Mouse (Mus musculus): Measurements from ENCODE around the gene Mks1. TPM values are rescaled to one million over a fixed set of nuclear protein-coding genes. Genes with fewer than 3 reads are reported as not detected.

The Mks1 gene
- total RNA-seq, 2 experiments from 2014 or later = 2.6 to 4.8 TPM

- ATAC-seq (ENCODE audit: poor library complexity, severe bottlenecking) = no peak
These were observed 18.8 kb downstream of the Mks1 start for GRCm38 (mm10) chr11:87871766-87872165.

DNA sequence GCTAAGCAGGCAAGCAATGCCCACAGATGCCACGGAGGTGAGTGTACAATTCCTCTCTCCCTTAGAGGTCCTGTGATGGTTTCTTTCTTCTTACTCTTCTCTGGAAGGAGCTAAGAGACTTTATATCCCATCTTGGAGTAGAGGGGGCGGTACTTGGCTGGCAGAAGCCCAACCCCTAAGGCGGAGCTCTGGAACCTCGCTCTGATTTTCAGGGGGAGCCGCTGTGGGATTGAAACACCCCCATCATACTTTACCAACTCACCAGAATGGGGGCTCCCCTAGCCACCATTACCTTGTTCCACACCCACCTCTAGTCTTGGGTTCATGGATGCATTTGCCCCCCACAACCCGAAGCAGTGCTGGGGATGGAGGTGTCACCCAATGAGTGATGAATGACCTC, 22.4 kb downstream of the Mks1 start, which contains the start of gene Epx:
TSS of gene Epx (minus strand) at position 101 of the 400 bp plus-strand sequence.
- no peak for ATAC-seq (ENCODE audit: poor library complexity, severe bottlenecking)

- no peak for ATAC-seq (ENCODE audit: poor library complexity, severe bottlenecking)
These were observed 26.8 kb downstream of the Mks1 start for GRCm38 (mm10) chr11:87879826-87880225.

DNA sequence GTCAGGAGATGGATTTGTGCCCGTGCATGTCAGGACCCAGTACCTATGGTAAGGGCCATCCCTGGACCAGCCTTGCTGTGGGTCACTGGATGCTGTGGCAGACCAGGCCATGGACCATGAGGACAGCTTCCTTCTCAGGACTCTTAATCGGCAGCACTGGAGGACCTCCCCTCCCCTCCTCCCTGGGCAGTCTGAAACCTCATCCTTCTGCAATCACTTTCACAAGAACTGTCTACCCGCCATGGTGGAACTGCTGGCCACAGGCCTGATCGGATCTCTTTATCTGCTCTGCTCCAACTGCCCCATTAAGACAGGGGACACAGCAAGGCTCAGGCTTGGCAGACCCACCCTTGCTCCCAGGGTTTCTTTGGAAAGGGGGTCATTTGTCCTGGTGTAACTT, 28.7 kb downstream of the Mks1 start:
- peak; percentile 75 for ATAC-seq (ENCODE audit: poor library complexity, severe bottlenecking)

- peak; percentile 50; the same call in 1 of the 2 replicates for ATAC-seq (ENCODE audit: poor library complexity, severe bottlenecking)
These were observed 30.5 kb downstream of the Mks1 start for GRCm38 (mm10) chr11:87883493-87883892.

DNA sequence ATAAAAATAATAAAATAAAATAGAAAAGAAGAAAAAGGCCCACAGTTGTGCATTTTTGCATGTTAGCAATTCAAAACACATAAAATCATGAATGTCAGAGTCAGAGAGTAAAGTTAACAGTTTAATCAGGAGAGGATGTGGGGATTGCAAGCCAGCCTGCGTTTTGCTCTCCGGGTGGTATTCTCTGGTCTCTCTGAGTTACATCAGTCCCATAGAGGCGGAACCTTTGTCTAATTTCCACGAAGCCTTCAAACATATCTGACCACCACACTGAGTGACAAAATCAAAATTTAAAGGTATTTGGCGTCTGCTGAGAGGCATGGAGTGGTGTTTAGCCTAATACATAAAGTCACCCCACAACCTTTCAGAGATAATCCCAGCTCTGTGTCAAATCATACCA, 31.8 kb downstream of the Mks1 start:
- ATAC-seq (ENCODE audit: poor library complexity, severe bottlenecking) = no peak

DNA sequence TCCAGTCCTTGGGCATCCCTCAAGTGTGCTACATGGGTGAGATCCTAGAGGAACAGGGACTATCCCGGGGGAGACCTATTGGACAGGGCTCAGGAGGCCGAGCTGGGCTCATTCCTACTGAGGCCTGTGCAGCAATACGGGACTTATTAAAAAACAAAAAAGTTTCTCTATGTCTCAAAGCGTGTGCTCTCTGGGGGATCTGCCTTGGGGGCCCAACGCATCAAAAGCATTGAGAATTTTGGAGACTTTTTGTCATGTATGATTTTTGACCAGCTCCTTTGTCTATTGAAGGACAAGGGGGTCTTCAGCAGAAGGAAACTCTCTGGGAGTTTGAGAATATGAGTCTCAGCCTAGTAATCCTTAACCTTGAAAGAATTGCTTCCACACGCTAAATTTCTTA, 39.2 kb downstream of the Mks1 start, which contains the start of gene Olfr462:
TSS of gene Olfr462 (minus strand) at position 101 of the 400 bp plus-strand sequence.
- no peak for ATAC-seq (ENCODE audit: poor library complexity, severe bottlenecking)

GRCm38 (mm10) chr11:87897287-87897686, 44.3 kb downstream of the Mks1 start, which contains the start of gene Olfr463:
Olfr463 (minus strand) TSS chr11:87897387.
- ATAC-seq (ENCODE audit: poor library complexity, severe bottlenecking) = no peak

GRCm38 (mm10) chr11:87904331-87904730, 51.3 kb downstream of the Mks1 start:
- ATAC-seq (ENCODE audit: poor library complexity, severe bottlenecking) = no peak

Other genes with a start within 250 kb of the Mks1 start
- 0.09 TPM in 1 of 2 replicates, not detected in the other for gene Hsf5, start 236.1 kb upstream of the Mks1 start, total RNA-seq (2015)
- 0.07 TPM in 1 of 2 replicates, not detected in the other for gene Hsf5, start 236.1 kb upstream of the Mks1 start, total RNA-seq (2017)
- 3.3 and 4.0 TPM in 2 replicates for gene Rnf43, start 190.5 kb upstream of the Mks1 start, total RNA-seq (2015)
- gene Rnf43, start 190.5 kb upstream of the Mks1 start, total RNA-seq (2017) = 3.4 and 8.6 TPM in 2 replicates
- gene Supt4a, start 115.7 kb upstream of the Mks1 start, total RNA-seq (2015) = 200 and 205 TPM in 2 replicates
- gene Supt4a, start 115.7 kb upstream of the Mks1 start, total RNA-seq (2017) = 58.9 and 59.0 TPM in 2 replicates
- gene Tspoap1, start 92.7 kb upstream of the Mks1 start, total RNA-seq (2015) = 5.4 and 8.0 TPM in 2 replicates
- gene Tspoap1, start 92.7 kb upstream of the Mks1 start, total RNA-seq (2017) = 6.1 and 8.6 TPM in 2 replicates
- gene Mpo, start 59.6 kb upstream of the Mks1 start, total RNA-seq (2015) = 284 and 331 TPM in 2 replicates
- gene Mpo, start 59.6 kb upstream of the Mks1 start, total RNA-seq (2017) = 235 and 273 TPM in 2 replicates
- gene Lpo, start 24.9 kb upstream of the Mks1 start, total RNA-seq (2015) = not detected in 2 replicates
- not detected in 2 replicates for gene Lpo, start 24.9 kb upstream of the Mks1 start, total RNA-seq (2017)
- 2.9 and 6.0 TPM in 2 replicates for gene Epx, start 22.3 kb downstream of the Mks1 start, total RNA-seq (2015)
- gene Epx, start 22.3 kb downstream of the Mks1 start, total RNA-seq (2017) = 16.3 and 19.6 TPM in 2 replicates
- gene Olfr462, start 39.1 kb downstream of the Mks1 start, total RNA-seq (2015) = not detected in 2 replicates
- not detected in 2 replicates for gene Olfr462, start 39.1 kb downstream of the Mks1 start, total RNA-seq (2017)
- not detected in 2 replicates for gene Olfr463, start 44.2 kb downstream of the Mks1 start, total RNA-seq (2015)
- gene Olfr463, start 44.2 kb downstream of the Mks1 start, total RNA-seq (2017) = not detected in 2 replicates
- not detected in 2 replicates for gene Olfr464, start 67.8 kb downstream of the Mks1 start, total RNA-seq (2015)
- gene Olfr464, start 67.8 kb downstream of the Mks1 start, total RNA-seq (2017) = not detected in 2 replicates
- 6.8 and 8.1 TPM in 2 replicates for gene Dynll2, start 134.3 kb downstream of the Mks1 start, total RNA-seq (2015)
- 4.4 and 8.8 TPM in 2 replicates for gene Dynll2, start 134.3 kb downstream of the Mks1 start, total RNA-seq (2017)
- 146 and 156 TPM in 2 replicates for gene Srsf1, start 194.2 kb downstream of the Mks1 start, total RNA-seq (2015)
- 369 and 388 TPM in 2 replicates for gene Srsf1, start 194.2 kb downstream of the Mks1 start, total RNA-seq (2017)
- gene Vezf1, start 215.1 kb downstream of the Mks1 start, total RNA-seq (2015) = 46.4 and 55.3 TPM in 2 replicates
- 22.6 and 25.0 TPM in 2 replicates for gene Vezf1, start 215.1 kb downstream of the Mks1 start, total RNA-seq (2017)
- gene Cuedc1, start 244.8 kb downstream of the Mks1 start, total RNA-seq (2015) = 0.67 and 0.73 TPM in 2 replicates
- gene Cuedc1, start 244.8 kb downstream of the Mks1 start, total RNA-seq (2017) = 1.3 and 2.2 TPM in 2 replicates

Measured in megakaryocyte, adult 5-6 weeks (primary cell).